Mouse (Mus musculus) adrenal gland, adult (tissue): ENCODE data around the gene Npas3.

Experiments
- DNase-seq, 2 experiments: peaks; one replicate each; pipeline ENCODE4 v3.0.0; 2022 to 2023; ENCODE audit warnings: low spot score in 1 of 2; ENCODE audit not compliant: inconsistent age in 2 of 2

Gene Npas3

GRCm38 (mm10) chr12:53294011-53294410 lies 45.5 kb downstream of the Npas3 start:
- no peak for DNase-seq

GRCm38 (mm10) chr12:53295747-53296146 lies 47.3 kb downstream of the Npas3 start:
- peak; percentile 51 to 66 for DNase-seq

DNA sequence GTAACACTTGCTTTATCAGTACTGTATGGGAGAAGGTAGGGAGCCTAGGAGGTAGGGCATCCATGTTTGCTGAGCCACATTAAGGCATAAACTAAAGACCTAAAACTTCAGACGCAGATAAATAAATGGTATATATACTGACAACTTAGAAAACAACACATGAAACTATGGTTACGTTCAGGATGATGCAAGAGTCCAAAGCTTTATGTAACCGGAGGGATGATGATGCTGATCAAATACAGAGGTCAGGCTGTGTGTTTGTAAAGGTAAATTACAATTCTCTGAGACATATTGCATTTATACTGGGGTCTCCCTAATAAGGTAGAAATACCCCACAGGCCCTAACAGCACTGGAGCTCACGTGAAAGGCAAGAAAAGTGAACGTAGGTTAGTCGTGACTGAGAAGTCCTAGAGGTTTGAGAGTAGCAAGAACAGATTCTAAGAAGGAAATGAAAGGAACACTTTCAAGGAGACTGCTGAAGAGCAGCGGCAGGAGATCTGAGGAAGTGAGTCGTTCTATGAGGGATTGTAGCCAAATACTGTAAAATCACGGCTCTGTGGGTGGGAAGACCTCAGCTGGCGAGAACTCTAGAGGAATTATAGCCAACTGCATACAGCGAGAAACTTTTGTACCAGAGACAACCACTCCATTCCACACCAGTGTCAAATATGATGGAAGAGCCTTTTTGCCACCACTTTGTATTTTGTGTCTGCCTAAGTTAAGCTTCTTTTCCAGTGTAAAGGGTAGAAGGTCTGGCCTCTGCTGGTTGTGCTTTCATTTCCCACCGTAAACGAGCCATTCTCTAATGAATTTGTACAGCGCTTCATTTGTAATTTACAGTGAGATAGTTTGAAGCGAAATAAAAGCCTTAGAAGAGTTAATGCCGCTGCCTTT lies 49.7 kb downstream of the Npas3 start:
- peak in 1 of 2 experiments; percentile 33 for DNase-seq

DNA sequence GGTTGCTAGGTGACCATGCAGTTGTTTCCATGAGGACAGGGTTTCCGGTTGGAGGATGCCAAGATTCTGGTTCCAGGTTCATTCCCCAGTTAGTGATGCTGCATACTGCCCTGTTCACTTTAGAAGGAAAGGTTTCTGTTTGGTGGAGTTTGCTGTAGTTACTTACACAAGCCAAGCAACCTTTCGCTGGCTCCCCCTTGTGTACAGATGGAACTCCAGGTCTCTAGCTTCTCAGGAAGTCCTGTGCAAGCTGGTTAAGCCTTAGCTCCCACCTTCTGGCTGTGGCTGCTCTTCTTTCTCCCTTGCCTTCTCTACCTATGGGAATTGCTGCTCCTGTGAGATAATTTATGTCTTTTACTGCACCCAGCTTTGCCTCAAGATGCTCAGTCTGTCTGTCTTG lies 52.5 kb downstream of the Npas3 start:
- DNase-seq, result peak; percentile 12 to 65

- DNase-seq, result no peak
These were observed 53.7 kb downstream of the Npas3 start for GRCm38 (mm10) chr12:53302129-53302528.

DNA sequence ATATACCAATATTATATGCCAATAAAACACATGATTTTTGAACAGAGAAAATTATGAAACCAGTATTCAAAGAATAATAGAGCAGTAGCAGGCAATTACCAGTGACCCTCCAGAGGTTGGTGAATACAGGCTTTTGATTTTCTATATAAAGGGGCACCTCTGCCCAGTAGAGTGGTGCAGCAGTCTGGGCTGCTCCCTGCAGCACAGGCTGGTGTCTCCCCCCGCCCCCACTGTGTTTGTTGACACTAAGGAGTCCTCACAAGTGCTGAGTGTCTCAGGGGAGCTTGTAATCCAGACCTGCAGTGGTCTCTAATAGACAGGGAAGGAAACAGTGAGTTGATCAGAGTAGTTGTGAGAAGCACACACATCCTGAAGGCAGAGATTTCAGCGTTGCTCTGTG lies 68.2 kb downstream of the Npas3 start:
- DNase-seq, result no peak

DNA sequence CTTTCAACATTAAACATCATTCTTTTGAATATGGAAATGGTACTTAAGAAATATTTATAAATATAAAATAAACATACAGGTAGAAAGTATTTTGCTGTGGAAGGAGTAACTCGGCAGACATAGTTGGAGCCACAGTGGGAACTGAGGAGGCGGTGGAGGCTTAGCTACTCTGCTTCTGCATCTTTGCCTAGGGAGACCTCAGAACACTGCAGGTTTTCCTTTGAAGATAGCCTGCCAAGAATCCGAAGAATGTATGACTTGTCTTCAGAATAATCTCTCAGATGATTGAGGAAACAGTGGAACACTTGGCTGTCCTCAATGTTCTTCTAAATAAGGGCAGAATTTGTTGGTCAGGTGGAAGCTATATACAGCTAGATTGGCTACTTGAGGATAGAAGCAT lies 69.3 kb downstream of the Npas3 start:
- peak in 1 of 2 experiments; percentile 25 for DNase-seq

GRCm38 (mm10) chr12:53320526-53320925 lies 72.0 kb downstream of the Npas3 start:
- peak in 1 of 2 experiments; percentile 28 for DNase-seq

DNA sequence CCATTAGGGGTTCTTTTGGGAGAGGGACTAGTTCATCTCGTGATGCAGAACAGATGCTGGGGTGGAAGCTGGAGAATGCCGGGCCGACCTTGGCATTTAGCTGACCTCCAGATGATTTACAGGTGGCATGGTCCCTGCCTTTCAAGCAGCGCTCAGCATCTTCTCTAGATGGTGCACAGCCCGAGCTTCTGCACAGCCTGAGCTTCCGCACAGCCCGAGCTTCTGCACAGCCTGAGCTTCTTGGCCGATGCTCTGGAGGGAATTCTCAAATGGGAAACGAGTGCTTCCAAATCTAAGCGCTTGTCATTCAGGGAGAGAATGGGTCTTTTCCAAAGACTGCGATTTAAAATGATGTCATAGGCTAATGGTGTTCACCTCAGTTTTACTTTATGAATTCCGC lies 72.5 kb downstream of the Npas3 start:
- DNase-seq, result peak; percentile 33 to 51

GRCm38 (mm10) chr12:53321944-53322343 lies 73.5 kb downstream of the Npas3 start:
- DNase-seq, result no peak

DNA sequence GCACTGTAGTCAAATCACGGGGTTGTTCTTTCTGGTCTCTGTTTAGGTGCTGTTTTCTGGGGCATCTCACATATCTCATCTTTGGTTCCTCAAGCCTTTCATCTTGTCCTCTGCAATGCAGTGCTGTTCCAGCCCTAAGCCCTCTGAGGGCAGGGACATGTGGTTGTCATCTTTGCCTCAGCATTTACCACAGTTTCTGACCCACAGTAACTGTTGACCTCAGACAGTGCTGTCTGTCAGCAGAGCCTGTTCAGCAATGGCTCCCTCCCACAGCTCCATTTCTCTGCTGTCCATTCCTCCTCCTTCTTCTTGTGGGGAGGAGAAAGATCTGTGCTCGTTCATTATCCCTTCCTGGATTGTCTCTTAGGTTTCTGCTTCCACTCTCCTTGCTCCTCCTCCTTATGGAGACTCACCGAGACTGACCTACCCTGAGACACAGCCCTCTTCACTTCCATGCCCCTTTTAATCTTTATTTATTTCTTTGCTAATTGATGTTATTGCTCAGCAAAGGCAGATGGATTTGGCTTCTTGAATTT lies 79.2 kb downstream of the Npas3 start:
- DNase-seq, result no peak

DNA sequence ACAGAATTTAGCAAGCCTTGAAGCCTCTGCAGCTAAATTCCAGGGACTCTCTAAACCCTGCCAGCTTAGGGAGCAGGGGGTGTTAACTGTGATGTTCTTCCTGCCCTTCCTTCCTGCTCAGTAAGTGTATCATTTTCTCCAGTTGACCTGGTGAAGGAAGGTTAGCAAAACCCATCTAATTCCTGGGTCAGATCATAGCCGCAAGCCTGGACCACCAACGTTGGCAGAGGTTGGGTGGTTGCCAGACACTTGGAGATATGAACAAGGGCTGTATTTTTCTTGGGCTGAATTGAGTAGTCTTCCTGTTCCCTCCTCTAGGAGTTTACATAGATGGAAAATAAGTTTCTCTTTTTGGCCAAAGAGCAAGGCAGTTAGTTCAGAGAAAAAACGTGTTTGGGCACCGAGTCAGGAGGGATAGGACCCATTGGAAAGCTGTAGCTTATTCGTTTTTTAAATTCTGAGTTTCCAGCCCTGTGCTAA lies 79.8 kb downstream of the Npas3 start:
- DNase-seq, result peak; percentile 13 to 38

GRCm38 (mm10) chr12:53330141-53330540 lies 81.7 kb downstream of the Npas3 start:
- DNase-seq, result no peak

GRCm38 (mm10) chr12:53331391-53331790 lies 82.9 kb downstream of the Npas3 start:
- DNase-seq, result no peak

DNA sequence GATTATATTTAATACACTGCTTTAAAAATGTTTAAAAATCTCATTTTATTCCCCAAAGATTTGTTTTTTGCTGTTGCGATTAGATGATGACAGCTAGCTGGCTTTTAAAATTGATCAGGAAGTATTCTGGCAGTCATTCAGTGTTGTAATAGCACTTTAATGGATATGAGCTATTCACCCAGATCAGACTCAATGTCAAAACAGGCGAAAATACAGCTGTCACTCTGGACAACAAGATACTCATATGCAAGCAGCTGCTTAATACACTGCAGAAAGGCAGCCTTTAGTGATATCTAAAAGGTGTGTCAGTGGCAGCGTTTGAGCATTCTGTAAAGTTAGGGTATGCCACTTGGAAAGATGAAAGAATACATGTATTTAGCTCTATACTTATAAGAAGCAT lies 83.3 kb downstream of the Npas3 start:
- DNase-seq, result no peak

- DNase-seq, result no peak
These were observed 84.8 kb downstream of the Npas3 start for GRCm38 (mm10) chr12:53333251-53333650.

DNA sequence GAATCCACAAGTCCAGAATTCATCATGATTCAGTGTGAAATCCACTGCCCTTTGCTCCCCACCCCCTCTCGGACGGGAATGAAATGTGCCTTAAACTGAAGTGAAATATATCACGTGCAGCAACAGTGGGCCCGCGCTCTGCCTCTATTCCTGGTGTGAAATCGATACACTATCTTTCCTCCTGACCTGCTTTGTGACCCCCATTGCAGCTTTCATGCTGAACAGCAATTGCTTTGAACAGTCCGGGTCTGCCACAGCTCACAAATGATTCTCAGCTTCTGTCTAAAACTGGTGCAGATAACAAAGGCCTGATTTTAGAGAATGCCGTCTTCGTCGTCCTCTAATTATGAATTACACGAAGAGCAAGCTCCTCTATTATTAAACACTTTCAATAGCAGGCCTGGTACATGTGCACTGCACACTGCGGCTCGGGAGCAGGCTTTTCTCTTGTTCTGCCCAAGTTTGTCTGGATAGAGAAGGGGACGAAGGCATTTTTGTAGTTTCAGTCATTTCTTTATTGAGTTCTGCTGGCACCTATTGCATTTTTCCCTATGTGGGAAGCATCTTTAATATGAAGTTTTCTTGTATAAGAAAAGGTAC lies 90.0 kb downstream of the Npas3 start:
- DNase-seq, result no peak

- peak in 1 of 2 experiments; percentile 53 for DNase-seq
These were observed 94.3 kb downstream of the Npas3 start for GRCm38 (mm10) chr12:53342741-53343140.

GRCm38 (mm10) chr12:53351860-53352259 lies 103.4 kb downstream of the Npas3 start:
- no peak for DNase-seq

DNA sequence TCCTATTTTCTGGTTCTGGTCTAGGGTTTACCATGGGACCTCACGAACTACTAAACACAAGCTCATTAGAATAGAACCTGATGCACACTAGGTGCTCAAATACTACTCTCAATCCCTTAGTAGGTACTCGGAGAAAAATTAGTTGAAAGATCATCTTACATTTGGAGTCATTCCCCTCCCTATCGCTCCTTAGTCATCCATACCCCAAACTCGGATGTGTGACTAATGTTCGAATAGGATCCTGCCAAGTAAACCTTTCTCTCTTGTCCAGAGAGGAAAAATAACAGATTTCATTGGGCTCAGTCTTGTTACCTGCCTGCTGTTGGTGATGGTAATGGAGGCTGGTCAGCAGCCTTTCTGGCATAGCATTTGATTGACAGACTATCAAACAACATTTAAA lies 117.3 kb downstream of the Npas3 start:
- no peak for DNase-seq

DNA sequence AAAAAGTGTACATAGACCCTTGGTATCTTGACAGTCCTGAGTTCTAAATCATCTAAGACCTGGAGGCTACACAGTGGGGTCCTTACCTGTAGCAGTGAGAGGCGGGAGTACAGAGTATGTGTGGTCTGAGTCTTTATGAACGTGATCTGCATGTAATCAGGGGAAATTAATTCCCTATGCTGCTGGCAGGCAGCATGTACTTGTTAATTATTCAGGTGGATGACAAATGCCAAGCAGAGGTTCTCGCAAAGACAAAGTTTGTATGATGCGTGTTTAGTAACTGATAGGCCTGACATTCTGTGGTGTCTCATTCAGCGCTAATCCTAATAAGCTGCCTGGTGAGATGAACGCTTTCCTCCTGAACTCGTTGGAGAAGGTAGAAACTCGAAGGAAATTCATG lies 136.4 kb downstream of the Npas3 start:
- DNase-seq, result no peak

- DNase-seq, result no peak
These were observed 157.4 kb downstream of the Npas3 start for GRCm38 (mm10) chr12:53405856-53406255.
